Mouse (Mus musculus): ENCODE data around the gene Pds5a. TPM values are rescaled to one million over a fixed set of nuclear protein-coding genes. Genes with fewer than 3 reads are reported as not detected.

Pds5a gene
- polyA plus RNA-seq, 1 experiment from 2014 or later = 102 TPM

- H3K9me3 ChIP-seq (replicated peaks) = no peaks in the 10 kb centered on the region
- H3K27me3 ChIP-seq (ENCODE audit: low read depth, poor library complexity, severe bottlenecking) = no peaks in the 10 kb centered on the region
- no peak overlapping the region for H3K27ac ChIP-seq
- H3K4me1 ChIP-seq = no peaks in the 10 kb centered on the region
- no peak overlapping the region for H3K4me3 ChIP-seq
- DNase-seq (ENCODE audit: low spot score) = no peak
- H3K36me3 ChIP-seq = peaks cover 63% of the 10 kb centered on the region
- WGBS = 96% methylated on average over 5 of the region's 5 CpGs
Observed at GRCm38 (mm10) chr5:65678826-65679225, 19.2 kb downstream of the Pds5a start.

- H3K9me3 ChIP-seq (replicated peaks) = no peaks in the 10 kb centered on the region
- H3K36me3 ChIP-seq = peaks cover 44% of the 10 kb centered on the region
- no peaks in the 10 kb centered on the region for H3K4me1 ChIP-seq
- H3K27ac ChIP-seq = no peak overlapping the region
- no peak overlapping the region for H3K4me3 ChIP-seq
- DNase-seq (ENCODE audit: low spot score) = no peak
- H3K27me3 ChIP-seq (ENCODE audit: low read depth, poor library complexity, severe bottlenecking) = no peaks in the 10 kb centered on the region
Observed at GRCm38 (mm10) chr5:65672162-65672561, 25.9 kb downstream of the Pds5a start.

GRCm38 (mm10) chr5:65667644-65668043 lies 30.4 kb downstream of the Pds5a start:
- no peak for DNase-seq (ENCODE audit: low spot score)
- WGBS = 84% methylated on average over 3 of the region's 3 CpGs
- Histone ChIP-seq H3K27me3 (ENCODE audit: low read depth, poor library complexity, severe bottlenecking) (no peaks in the 10 kb centered on the region), H3K9me3 (replicated peaks) (no peaks in the 10 kb centered on the region), H3K36me3 (peaks cover 29% of the 10 kb centered on the region), H3K4me1 (no peaks in the 10 kb centered on the region), H3K4me3 (no peak overlapping the region), H3K27ac (no peak overlapping the region)

- no peaks in the 10 kb centered on the region for H3K9me3 ChIP-seq (replicated peaks)
- H3K27me3 ChIP-seq (ENCODE audit: low read depth, poor library complexity, severe bottlenecking) = no peaks in the 10 kb centered on the region
- no peak for DNase-seq (ENCODE audit: low spot score)
- H3K36me3 ChIP-seq = peaks cover 45% of the 10 kb centered on the region
- H3K4me3 ChIP-seq = no peak overlapping the region
- 87% methylated on average over 1 of the region's 1 CpGs for WGBS
- H3K4me1 ChIP-seq = no peaks in the 10 kb centered on the region
- H3K27ac ChIP-seq = no peak overlapping the region
Observed at GRCm38 (mm10) chr5:65665370-65665769, 32.7 kb downstream of the Pds5a start.

GRCm38 (mm10) chr5:65661958-65662357 lies 36.1 kb downstream of the Pds5a start:
- WGBS = 96% methylated on average over 2 of the region's 2 CpGs
- no peaks in the 10 kb centered on the region for H3K27me3 ChIP-seq (ENCODE audit: low read depth, poor library complexity, severe bottlenecking)
- DNase-seq (ENCODE audit: low spot score) = no peak
- H3K4me3 ChIP-seq = no peak overlapping the region
- peaks cover 59% of the 10 kb centered on the region for H3K36me3 ChIP-seq
- H3K9me3 ChIP-seq (replicated peaks) = no peaks in the 10 kb centered on the region
- H3K4me1 ChIP-seq = no peaks in the 10 kb centered on the region
- no peak overlapping the region for H3K27ac ChIP-seq

GRCm38 (mm10) chr5:65653786-65654185 lies 44.3 kb downstream of the Pds5a start:
- no peak for DNase-seq (ENCODE audit: low spot score)
- Histone ChIP-seq H3K36me3 (peaks cover 96% of the 10 kb centered on the region), H3K4me1 (no peaks in the 10 kb centered on the region), H3K4me3 (no peak overlapping the region), H3K27ac (no peak overlapping the region), H3K9me3 (replicated peaks) (no peaks in the 10 kb centered on the region), H3K27me3 (ENCODE audit: low read depth, poor library complexity, severe bottlenecking) (no peaks in the 10 kb centered on the region)
- 95% methylated on average over 5 of the region's 5 CpGs for WGBS

- Histone ChIP-seq H3K4me1 (no peaks in the 10 kb centered on the region), H3K27me3 (ENCODE audit: low read depth, poor library complexity, severe bottlenecking) (no peaks in the 10 kb centered on the region), H3K4me3 (no peak overlapping the region), H3K27ac (no peak overlapping the region), H3K36me3 (peaks cover 99% of the 10 kb centered on the region), H3K9me3 (replicated peaks) (no peaks in the 10 kb centered on the region)
- WGBS = 98% methylated on average over 1 of the region's 1 CpGs
- DNase-seq (ENCODE audit: low spot score) = no peak
Observed at GRCm38 (mm10) chr5:65638896-65639295, 59.2 kb downstream of the Pds5a start.

GRCm38 (mm10) chr5:65624340-65624739 lies 73.7 kb downstream of the Pds5a start:
- no peak overlapping the region for H3K4me3 ChIP-seq
- no peaks in the 10 kb centered on the region for H3K27me3 ChIP-seq (ENCODE audit: low read depth, poor library complexity, severe bottlenecking)
- H3K27ac ChIP-seq = no peak overlapping the region
- no peaks in the 10 kb centered on the region for H3K9me3 ChIP-seq (replicated peaks)
- no peaks in the 10 kb centered on the region for H3K4me1 ChIP-seq
- H3K36me3 ChIP-seq = peaks cover 88% of the 10 kb centered on the region
- DNase-seq (ENCODE audit: low spot score) = no peak

GRCm38 (mm10) chr5:65613152-65613924 lies 84.7 kb downstream of the Pds5a start:
- H3K36me3 ChIP-seq = peaks cover 85% of the 10 kb centered on the region
- no peaks in the 10 kb centered on the region for H3K9me3 ChIP-seq (replicated peaks)
- no peak overlapping the region for H3K27ac ChIP-seq
- no peak overlapping the region for H3K4me3 ChIP-seq
- no peak for DNase-seq (ENCODE audit: low spot score)
- H3K27me3 ChIP-seq (ENCODE audit: low read depth, poor library complexity, severe bottlenecking) = no peaks in the 10 kb centered on the region
- 94% methylated on average over 9 of the region's 9 CpGs for WGBS
- no peaks in the 10 kb centered on the region for H3K4me1 ChIP-seq

GRCm38 (mm10) chr5:65610541-65610940 lies 87.5 kb downstream of the Pds5a start:
- no peaks in the 10 kb centered on the region for H3K9me3 ChIP-seq (replicated peaks)
- H3K27ac ChIP-seq = no peak overlapping the region
- H3K27me3 ChIP-seq (ENCODE audit: low read depth, poor library complexity, severe bottlenecking) = no peaks in the 10 kb centered on the region
- H3K36me3 ChIP-seq = peaks cover 71% of the 10 kb centered on the region
- H3K4me1 ChIP-seq = no peaks in the 10 kb centered on the region
- DNase-seq (ENCODE audit: low spot score) = no peak
- H3K4me3 ChIP-seq = no peak overlapping the region
- 88% methylated on average over 4 of the region's 4 CpGs for WGBS

GRCm38 (mm10) chr5:65609769-65610168 lies 88.3 kb downstream of the Pds5a start:
- no peak for DNase-seq (ENCODE audit: low spot score)
- 90% methylated on average over 5 of the region's 5 CpGs for WGBS
- peaks cover 63% of the 10 kb centered on the region for H3K36me3 ChIP-seq
- no peak overlapping the region for H3K4me3 ChIP-seq
- no peak overlapping the region for H3K27ac ChIP-seq
- H3K27me3 ChIP-seq (ENCODE audit: low read depth, poor library complexity, severe bottlenecking) = no peaks in the 10 kb centered on the region
- H3K9me3 ChIP-seq (replicated peaks) = no peaks in the 10 kb centered on the region
- H3K4me1 ChIP-seq = no peaks in the 10 kb centered on the region

GRCm38 (mm10) chr5:65606820-65607219 lies 91.3 kb downstream of the Pds5a start:
- Histone ChIP-seq H3K4me3 (no peak overlapping the region), H3K27me3 (ENCODE audit: low read depth, poor library complexity, severe bottlenecking) (no peaks in the 10 kb centered on the region), H3K36me3 (peaks cover 41% of the 10 kb centered on the region), H3K27ac (no peak overlapping the region), H3K4me1 (no peaks in the 10 kb centered on the region), H3K9me3 (replicated peaks) (no peaks in the 10 kb centered on the region)
- WGBS = 98% methylated on average over 1 of the region's 1 CpGs
- no peak for DNase-seq (ENCODE audit: low spot score)

- Histone ChIP-seq H3K9me3 (replicated peaks) (no peaks in the 10 kb centered on the region), H3K36me3 (peaks cover 68% of the 10 kb centered on the region), H3K4me1 (no peaks in the 10 kb centered on the region), H3K27me3 (ENCODE audit: low read depth, poor library complexity, severe bottlenecking) (no peaks in the 10 kb centered on the region), H3K27ac (no peak overlapping the region), H3K4me3 (no peak overlapping the region)
- WGBS = 97% methylated on average over 7 of the region's 7 CpGs
- no peak for DNase-seq (ENCODE audit: low spot score)
Observed at GRCm38 (mm10) chr5:65599681-65600080, 98.4 kb downstream of the Pds5a start.

- WGBS = 88% methylated on average over 2 of the region's 2 CpGs
- no peaks in the 10 kb centered on the region for H3K9me3 ChIP-seq (replicated peaks)
Observed at GRCm38 (mm10) chr5:65592421-65592820, 105.7 kb downstream of the Pds5a start.

More at GRCm38 (mm10) chr5:65592421-65592820, 105.7 kb downstream of the Pds5a start:
- Histone ChIP-seq H3K27me3 (ENCODE audit: low read depth, poor library complexity, severe bottlenecking) (no peaks in the 10 kb centered on the region), H3K27ac (no peak overlapping the region), H3K4me1 (no peaks in the 10 kb centered on the region), H3K4me3 (no peak overlapping the region), H3K36me3 (peaks cover 90% of the 10 kb centered on the region)
- DNase-seq (ENCODE audit: low spot score) = no peak
